Mouse (Mus musculus) kidney, adult 9 months (tissue): ENCODE data around the gene Epb41.

Experiments
- DNase-seq: peaks from one replicate; pipeline ENCODE4 v3.0.0; 2022

The Epb41 gene

GRCm38 (mm10) chr4:132043726-132044125, 31.4 kb downstream of the Epb41 start:
- no peak for DNase-seq

- no peak for DNase-seq
Observed at GRCm38 (mm10) chr4:132041471-132042332, 33.4 kb downstream of the Epb41 start.

DNA sequence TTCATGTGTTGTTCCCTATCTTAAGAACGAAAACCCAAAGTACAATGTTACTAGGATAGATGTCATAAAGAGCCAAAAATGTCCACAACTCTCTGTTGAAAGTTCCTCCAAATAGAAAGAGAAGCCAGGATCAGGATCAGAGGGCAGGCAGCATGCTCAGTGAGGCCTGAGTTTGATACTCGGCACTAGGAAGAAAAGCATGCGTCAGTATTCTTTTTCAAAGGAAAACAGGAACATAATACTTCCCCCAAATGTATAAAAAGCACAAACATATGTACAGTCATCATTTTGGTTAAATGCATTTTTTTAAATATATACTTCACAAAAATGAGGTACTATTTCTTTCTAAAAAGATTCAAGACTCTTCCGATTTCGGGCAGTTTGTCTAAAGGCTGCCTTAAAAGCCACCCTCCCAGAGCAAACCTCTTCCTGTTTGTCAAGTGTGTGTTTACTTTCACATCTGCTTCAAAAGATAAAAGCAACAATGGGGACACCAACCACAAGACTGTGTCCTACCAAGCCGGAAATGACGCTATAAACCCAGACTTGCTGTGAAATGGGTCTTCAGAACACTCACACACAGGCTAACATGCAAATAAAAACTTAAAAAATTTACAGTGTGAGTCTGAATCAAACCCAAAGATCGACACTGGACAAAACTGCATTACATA, 35.0 kb downstream of the Epb41 start:
- peak; percentile 55 for DNase-seq

DNA sequence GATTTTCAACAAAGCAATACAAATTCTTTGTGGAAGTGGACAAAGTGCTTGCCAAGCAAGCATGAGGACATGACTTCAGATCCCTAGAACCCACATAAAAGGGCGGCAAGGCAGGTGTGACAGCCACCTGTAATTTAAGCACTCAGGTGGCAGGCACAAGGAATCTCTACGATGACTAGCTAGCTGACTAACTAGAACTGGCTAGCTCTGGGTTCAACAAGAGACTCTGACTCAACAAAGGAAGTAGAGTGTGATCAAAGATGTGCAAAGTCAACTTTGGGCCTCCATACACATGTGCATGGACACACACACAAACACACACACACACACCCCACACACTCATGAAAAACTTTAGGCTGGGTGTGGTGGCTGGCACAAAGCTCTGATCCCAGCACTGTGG, 35.6 kb downstream of the Epb41 start:
- no peak for DNase-seq

DNA sequence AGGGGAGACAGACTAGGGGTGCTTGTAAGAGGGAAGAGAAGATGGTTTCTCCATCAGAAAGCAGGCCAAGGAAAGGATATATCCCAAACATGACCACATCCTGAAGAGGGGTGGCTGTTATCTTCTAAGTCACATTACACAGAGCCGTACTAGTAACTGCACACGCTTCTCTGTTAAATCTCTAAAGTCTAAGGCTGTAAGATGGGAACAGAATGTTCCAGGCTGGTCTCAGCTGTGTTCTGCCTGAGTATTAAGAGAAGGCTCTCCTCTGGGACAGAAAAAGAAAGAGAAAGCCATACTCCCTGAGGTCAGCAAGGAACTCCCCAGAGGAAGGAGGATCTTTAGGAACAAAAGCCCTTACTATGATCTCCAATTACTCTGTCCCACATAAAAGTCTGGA, 36.3 kb downstream of the Epb41 start:
- DNase-seq, result peak; percentile 30

GRCm38 (mm10) chr4:132037991-132038390, 37.1 kb downstream of the Epb41 start:
- no peak for DNase-seq

DNA sequence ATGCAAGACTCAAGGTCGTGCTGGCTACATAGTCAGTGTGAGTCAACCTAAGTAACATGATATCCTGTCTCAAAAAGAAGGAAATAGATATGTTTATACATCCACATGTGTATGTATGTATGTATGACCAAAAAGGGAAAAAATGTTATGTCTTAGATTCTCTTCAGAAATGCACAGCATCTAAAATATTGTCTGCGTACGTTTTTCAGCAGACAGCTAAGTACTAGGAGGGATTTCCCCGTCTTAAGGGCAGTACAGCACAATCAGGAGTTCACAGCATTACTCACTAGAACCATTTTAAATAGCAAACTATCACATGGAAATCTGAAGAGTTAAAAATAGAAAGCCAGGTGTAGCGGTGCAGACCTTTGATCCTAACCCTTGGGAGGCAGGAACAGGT, 38.0 kb downstream of the Epb41 start:
- no peak for DNase-seq

GRCm38 (mm10) chr4:132034242-132034641, 40.9 kb downstream of the Epb41 start:
- DNase-seq, result no peak

DNA sequence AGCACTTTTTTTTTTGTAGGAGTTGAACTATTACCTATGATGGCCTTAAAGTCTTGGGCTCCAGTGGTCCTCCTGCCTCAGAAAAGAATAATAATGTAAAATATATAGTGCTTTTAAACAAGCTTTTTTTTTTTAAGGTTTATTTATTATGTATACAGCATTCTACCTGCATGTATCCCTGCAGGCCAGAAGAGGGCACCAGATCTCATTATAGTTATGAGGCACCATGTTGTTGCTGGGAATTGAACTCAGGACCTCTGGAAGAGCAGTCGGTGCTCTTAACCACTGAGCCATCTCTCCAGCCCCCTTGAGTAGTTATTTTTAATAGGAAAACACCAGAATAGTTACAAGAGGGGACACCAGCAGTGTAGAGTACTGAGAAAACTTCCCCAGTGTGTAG, 41.9 kb downstream of the Epb41 start:
- no peak for DNase-seq

DNA sequence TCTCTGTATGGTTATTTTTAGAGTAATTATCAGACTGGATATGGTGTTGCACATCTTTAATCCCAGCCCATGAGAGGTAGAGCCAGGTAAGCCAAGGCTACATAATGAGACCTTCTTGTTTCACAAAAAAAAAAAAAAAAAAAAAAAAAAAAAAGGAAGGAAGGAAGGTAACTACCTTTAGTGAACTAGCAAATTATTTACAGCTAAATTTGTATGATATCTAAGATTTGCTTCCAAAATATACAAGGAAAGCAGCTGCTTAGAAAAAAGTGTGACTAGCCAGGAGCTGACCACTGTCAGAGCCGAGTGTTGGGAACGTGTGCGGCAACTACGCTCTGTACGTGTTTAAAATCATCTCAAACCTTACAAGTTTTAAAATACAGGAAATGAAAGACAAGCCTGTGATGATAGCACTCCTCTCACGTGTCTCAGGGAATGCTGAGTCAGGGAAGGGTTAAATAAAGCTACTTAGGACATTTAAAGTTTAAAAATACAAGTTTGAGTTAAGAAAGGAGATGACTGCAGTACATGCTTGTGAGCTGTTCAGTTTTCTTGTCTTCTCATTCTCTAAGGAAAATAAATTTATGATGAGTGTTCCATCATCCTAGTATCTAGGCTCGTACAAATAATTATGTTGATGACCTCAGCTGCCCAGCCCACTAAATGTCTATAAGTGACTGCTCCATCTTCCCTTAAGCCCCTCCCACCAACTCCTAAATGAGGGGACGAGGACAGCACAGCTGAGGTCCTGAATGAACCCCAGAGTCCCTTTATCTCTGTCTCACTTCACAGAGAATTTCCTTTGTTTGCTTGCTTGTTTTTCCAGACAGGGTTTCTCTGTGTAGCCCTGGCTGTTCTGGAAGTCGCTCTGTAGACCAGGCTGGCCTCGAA, 45.0 kb downstream of the Epb41 start:
- DNase-seq, result no peak

DNA sequence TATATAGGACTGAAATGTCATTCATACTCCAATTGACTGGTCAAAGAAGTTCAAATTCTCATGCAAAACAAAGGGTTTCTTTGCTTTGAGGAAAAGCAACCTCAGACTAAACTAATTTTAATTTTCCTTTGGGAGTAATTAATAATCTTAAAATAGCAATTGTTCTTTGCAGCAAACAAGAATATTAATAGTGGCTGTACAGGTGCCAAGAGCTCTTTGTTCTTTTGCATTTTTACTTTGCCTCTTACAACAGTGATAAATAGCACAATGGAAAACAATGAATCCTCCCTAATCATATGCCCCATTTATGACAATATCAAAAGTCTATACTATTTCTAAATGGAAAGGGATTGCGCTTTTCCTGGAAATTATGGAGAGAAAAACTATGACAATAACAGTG, 47.3 kb downstream of the Epb41 start:
- DNase-seq, result no peak

- no peak for DNase-seq
Observed at GRCm38 (mm10) chr4:132027167-132027566, 48.0 kb downstream of the Epb41 start.

- DNase-seq, result no peak
Observed at GRCm38 (mm10) chr4:132025738-132026527, 49.2 kb downstream of the Epb41 start.

GRCm38 (mm10) chr4:132025264-132025663, 49.9 kb downstream of the Epb41 start:
- no peak for DNase-seq

GRCm38 (mm10) chr4:132023816-132024215, 51.3 kb downstream of the Epb41 start:
- DNase-seq, result no peak

GRCm38 (mm10) chr4:132022639-132023038, 52.5 kb downstream of the Epb41 start:
- no peak for DNase-seq

- DNase-seq, result no peak
Observed at GRCm38 (mm10) chr4:132021883-132022282, 53.2 kb downstream of the Epb41 start.

GRCm38 (mm10) chr4:132018547-132018946, 56.6 kb downstream of the Epb41 start:
- no peak for DNase-seq

- no peak for DNase-seq
Observed at GRCm38 (mm10) chr4:132015374-132015773, 59.7 kb downstream of the Epb41 start.

- DNase-seq, result no peak
Observed at GRCm38 (mm10) chr4:132011619-132012018, 63.5 kb downstream of the Epb41 start.

- DNase-seq, result no peak
Observed at GRCm38 (mm10) chr4:132010416-132010815, 64.7 kb downstream of the Epb41 start.

GRCm38 (mm10) chr4:132008191-132008590, 66.9 kb downstream of the Epb41 start:
- no peak for DNase-seq
